Mouse (Mus musculus): ENCODE measurements at regions not wholly inside any gene's neighbourhood (a gene's known extent, or its start where the extent isn't known, plus 50 kb on each side); places are given as distances from the start of the nearest gene placed in this dataset.

DNA sequence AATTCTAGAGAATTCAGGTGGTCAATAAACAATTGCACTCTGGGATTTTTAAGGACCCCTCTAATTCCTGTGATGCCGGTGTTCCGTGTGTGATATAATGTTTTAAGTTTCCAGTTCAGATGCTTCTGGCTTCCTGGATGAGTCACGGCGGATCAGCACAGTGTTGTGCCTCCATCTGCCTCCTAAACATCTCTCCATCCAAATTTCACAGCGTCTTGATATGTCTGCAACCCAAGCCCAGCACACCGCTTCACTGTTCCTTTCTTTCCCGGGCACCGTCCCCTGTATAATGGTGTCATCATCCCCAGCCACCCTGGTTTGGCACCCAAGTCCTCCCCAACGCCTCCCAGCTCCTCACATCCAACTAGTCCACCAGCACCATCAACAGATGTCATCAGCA lies 114.0 kb upstream of the 1700016C15Rik start:
- TF ChIP-seq CTCF (IDR thresholded peaks at IDR 0.05; ENCODE audit: low read depth) (no peak), EP300 (IDR thresholded peaks at IDR 0.05; ENCODE audit: low read depth) (no peak)
